Mouse (Mus musculus): Measurements from ENCODE around the gene Tcaf2. TPM values are rescaled to one million over a fixed set of nuclear protein-coding genes. Genes with fewer than 3 reads are reported as not detected.

The Tcaf2 gene
- 1.4 and 2.1 TPM in 2 replicates for polyA plus RNA-seq (2014; fragmentation: Nextera tagmentation; extraction: Ambion mirVana)

GRCm38 (mm10) chr6:42644912-42645549 is at the start of gene Tcaf2:
TSS of gene Tcaf2 (minus strand) at chr6:42645254.
- DNase-seq (ENCODE audit: low spot score), result peak; percentile 93
- H3K36me3 ChIP-seq (ENCODE audit: control insufficient read depth, insufficient read depth, low read length), result no peaks in the 10 kb centered on the region
- no peaks in the 10 kb centered on the region for H3K27me3 ChIP-seq (ENCODE audit: control insufficient read depth, insufficient read depth, low read length)
- 0% methylated on average over 23 of the region's 23 CpGs for WGBS
- ATAC-seq (replicated peaks; ENCODE audit: low FRiP score), result peak; percentile 99
- no peak within 1 kb of the TSS for H3K27ac ChIP-seq (ENCODE audit: low read depth, low read length)
- peak within 1 kb of the TSS; percentile 30 for H3K4me3 ChIP-seq (ENCODE audit: low read depth, low read length)
- peak within 1 kb of the TSS; percentile 51 for H3K4me2 ChIP-seq (ENCODE audit: low read depth, low read length, severe bottlenecking)
- peak within 1 kb of the TSS; percentile 23 for H3K9ac ChIP-seq (ENCODE audit: low read length)
- H3K4me1 ChIP-seq (replicated peaks; ENCODE audit: control insufficient read depth, insufficient read depth, low read length), result no peaks in the 10 kb centered on the region
- H3K9me3 ChIP-seq (ENCODE audit: control insufficient read depth, low read length), result no peaks in the 10 kb centered on the region

DNA sequence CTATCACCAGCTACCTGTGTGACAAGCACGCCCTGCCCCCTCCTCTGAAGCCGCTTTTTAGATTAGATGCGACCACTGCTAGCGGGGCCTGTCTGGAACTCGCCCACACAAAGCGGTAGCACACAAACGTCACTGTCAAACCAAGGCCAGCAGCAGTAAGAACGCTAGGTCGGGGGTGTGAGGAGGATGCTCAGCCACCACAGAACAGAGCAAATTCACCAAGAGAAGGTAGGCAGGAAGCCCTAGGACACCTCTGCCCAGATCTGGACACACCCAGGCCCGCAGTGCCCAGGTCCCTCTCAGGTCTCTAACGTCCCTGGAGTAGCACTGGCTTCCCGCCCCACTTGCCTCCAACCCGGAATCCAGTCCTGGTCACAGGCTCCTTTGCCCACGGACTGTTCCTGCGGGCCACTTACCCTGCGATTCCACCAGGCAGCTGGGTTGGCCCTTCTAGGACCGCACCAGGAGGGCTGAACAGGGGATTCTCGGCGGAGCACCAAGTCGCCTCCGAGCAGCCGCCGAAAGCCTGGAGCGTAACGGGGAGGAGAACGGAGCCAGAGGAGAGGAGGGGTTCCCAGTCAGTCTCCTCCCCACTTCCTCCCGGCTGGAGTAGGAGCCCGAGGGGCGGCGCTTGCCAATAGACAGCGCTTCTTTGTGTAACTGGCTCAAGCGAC is 47.6 kb upstream of the Tcaf2 start:
- Histone ChIP-seq H3K4me2 (ENCODE audit: low read depth, low read length, severe bottlenecking) (peak overlapping the region; percentile 67), H3K9ac (ENCODE audit: low read length) (peak overlapping the region; percentile 89), H3K27me3 (ENCODE audit: control insufficient read depth, insufficient read depth, low read length) (no peaks in the 10 kb centered on the region), H3K4me3 (ENCODE audit: low read depth, low read length) (peak overlapping the region; percentile 68), H3K4me1 (replicated peaks; ENCODE audit: control insufficient read depth, insufficient read depth, low read length) (peaks cover 5% of the 10 kb centered on the region; the same call in 1 of the 2 replicates), H3K9me3 (ENCODE audit: control insufficient read depth, low read length) (no peaks in the 10 kb centered on the region), H3K36me3 (ENCODE audit: control insufficient read depth, insufficient read depth, low read length) (no peaks in the 10 kb centered on the region; the same call in 1 of the 2 replicates), H3K27ac (ENCODE audit: low read depth, low read length) (peak overlapping the region; percentile 93)
- DNase-seq (ENCODE audit: low spot score) (peak; percentile 90), ATAC-seq (replicated peaks; ENCODE audit: low FRiP score) (peak; percentile 91)
- 0% methylated on average over 32 of the region's 32 CpGs for WGBS

DNA sequence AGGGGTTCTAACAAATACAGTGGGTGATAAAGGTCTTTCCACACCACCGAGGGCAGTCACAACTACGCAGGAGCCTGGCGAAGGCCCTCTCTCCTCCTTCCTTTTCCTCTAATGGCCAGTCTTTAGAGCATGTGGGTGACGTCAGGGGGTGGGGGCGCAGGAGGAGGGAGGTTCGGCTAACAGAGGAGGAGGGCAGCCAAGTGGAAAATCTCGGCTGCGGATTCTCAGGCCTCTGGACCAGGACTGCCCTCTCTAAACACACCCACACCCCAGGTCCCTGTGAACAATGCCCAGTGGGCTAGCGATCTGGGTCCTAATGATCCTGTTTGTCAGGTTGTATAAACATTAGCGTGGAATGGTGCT is 47.1 kb upstream of the Tcaf2 start:
- H3K4me2 ChIP-seq (ENCODE audit: low read depth, low read length, severe bottlenecking), result peak overlapping the region; percentile 67
- H3K36me3 ChIP-seq (ENCODE audit: control insufficient read depth, insufficient read depth, low read length), result no peaks in the 10 kb centered on the region; the same call in 1 of the 2 replicates
- no peaks in the 10 kb centered on the region for H3K27me3 ChIP-seq (ENCODE audit: control insufficient read depth, insufficient read depth, low read length)
- peak overlapping the region; percentile 89 for H3K9ac ChIP-seq (ENCODE audit: low read length)
- H3K4me1 ChIP-seq (replicated peaks; ENCODE audit: control insufficient read depth, insufficient read depth, low read length), result peaks cover 5% of the 10 kb centered on the region; the same call in 1 of the 2 replicates
- ATAC-seq (replicated peaks; ENCODE audit: low FRiP score) (peak; percentile 90), DNase-seq (ENCODE audit: low spot score) (peak; percentile 91)
- H3K27ac ChIP-seq (ENCODE audit: low read depth, low read length), result peak overlapping the region; percentile 93
- WGBS, result 0% methylated on average over 9 of the region's 10 CpGs
- H3K9me3 ChIP-seq (ENCODE audit: control insufficient read depth, low read length), result no peaks in the 10 kb centered on the region
- peak overlapping the region; percentile 68 for H3K4me3 ChIP-seq (ENCODE audit: low read depth, low read length)

DNA sequence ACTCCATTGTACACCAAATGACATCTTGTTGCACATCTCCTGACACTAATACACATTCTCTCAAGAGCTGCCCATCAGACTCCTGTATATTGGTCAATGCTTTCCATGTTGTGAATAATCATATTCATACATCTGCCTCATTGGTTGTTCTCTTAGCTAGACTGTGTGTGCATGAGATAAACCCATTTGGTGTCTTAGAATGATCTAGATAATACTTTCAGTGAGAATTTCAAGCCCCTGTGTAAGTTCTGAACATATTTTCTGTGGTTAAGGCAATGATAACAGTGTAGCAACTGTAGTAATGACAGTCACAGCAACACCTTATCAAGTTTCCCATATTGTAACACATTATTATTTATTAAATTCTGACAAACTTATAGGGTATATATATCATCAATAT is 44.7 kb upstream of the Tcaf2 start:
- no peak for DNase-seq (ENCODE audit: low spot score)
- Histone ChIP-seq H3K9me3 (ENCODE audit: control insufficient read depth, low read length) (no peaks in the 10 kb centered on the region), H3K9ac (ENCODE audit: low read length) (no peak overlapping the region), H3K4me1 (replicated peaks; ENCODE audit: control insufficient read depth, insufficient read depth, low read length) (peaks cover 5% of the 10 kb centered on the region; the same call in 1 of the 2 replicates), H3K27me3 (ENCODE audit: control insufficient read depth, insufficient read depth, low read length) (no peaks in the 10 kb centered on the region), H3K4me3 (ENCODE audit: low read depth, low read length) (no peak overlapping the region), H3K36me3 (ENCODE audit: control insufficient read depth, insufficient read depth, low read length) (no peaks in the 10 kb centered on the region; the same call in 1 of the 2 replicates), H3K27ac (ENCODE audit: low read depth, low read length) (no peak overlapping the region), H3K4me2 (ENCODE audit: low read depth, low read length, severe bottlenecking) (no peak overlapping the region)
- no peak for ATAC-seq (replicated peaks; ENCODE audit: low FRiP score)

DNA sequence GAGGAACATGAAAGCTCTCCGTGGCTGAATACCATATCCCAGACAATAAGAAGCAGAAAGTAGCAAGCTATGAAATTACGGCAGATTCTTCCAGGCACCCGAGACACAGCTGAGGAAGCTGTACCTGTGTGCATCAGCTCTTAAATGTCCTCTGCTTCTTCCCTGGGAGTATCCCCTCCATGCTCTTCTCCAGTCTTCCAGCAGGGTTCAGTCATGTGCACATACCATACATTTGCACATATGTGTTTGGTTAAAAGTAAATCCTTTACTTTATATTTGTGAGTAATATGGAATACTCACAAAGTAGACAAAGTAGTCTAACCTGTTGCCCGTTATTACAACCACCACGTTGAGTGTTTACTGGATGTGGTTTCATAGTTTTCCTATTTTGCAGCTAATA is 42.9 kb upstream of the Tcaf2 start:
- no peak for ATAC-seq (replicated peaks; ENCODE audit: low FRiP score)
- no peaks in the 10 kb centered on the region; the same call in 1 of the 2 replicates for H3K36me3 ChIP-seq (ENCODE audit: control insufficient read depth, insufficient read depth, low read length)
- no peak overlapping the region for H3K4me2 ChIP-seq (ENCODE audit: low read depth, low read length, severe bottlenecking)
- H3K27ac ChIP-seq (ENCODE audit: low read depth, low read length), result no peak overlapping the region
- H3K4me3 ChIP-seq (ENCODE audit: low read depth, low read length), result no peak overlapping the region
- no peaks in the 10 kb centered on the region for H3K27me3 ChIP-seq (ENCODE audit: control insufficient read depth, insufficient read depth, low read length)
- 85% methylated on average over 5 of the region's 5 CpGs for WGBS
- no peak for DNase-seq (ENCODE audit: low spot score)
- peaks cover 5% of the 10 kb centered on the region; the same call in 1 of the 2 replicates for H3K4me1 ChIP-seq (replicated peaks; ENCODE audit: control insufficient read depth, insufficient read depth, low read length)
- H3K9me3 ChIP-seq (ENCODE audit: control insufficient read depth, low read length), result no peaks in the 10 kb centered on the region
- no peak overlapping the region for H3K9ac ChIP-seq (ENCODE audit: low read length)

DNA sequence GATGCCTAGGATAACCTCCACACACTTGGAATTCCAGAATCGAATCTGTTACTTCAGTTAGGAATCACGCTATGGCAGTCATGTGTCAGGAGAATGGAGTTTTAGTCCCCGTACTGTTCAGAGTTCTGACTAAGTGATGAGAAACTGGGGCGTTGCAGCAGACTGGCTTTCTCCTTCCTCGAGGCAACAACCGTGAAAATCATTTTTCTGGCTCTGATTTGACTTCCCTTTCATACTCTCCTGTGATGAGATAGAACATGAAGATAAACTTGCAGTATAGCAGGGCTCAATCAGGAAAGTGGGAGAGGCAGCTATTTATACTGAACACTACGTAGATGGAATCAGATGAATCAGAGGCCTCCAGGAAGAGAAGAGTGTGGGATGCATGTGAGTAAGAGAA is 35.0 kb upstream of the Tcaf2 start:
- ATAC-seq (replicated peaks; ENCODE audit: low FRiP score), result no peak
- H3K9ac ChIP-seq (ENCODE audit: low read length), result no peak overlapping the region
- no peaks in the 10 kb centered on the region for H3K27me3 ChIP-seq (ENCODE audit: control insufficient read depth, insufficient read depth, low read length)
- no peaks in the 10 kb centered on the region for H3K4me1 ChIP-seq (replicated peaks; ENCODE audit: control insufficient read depth, insufficient read depth, low read length)
- no peak overlapping the region for H3K4me3 ChIP-seq (ENCODE audit: low read depth, low read length)
- H3K9me3 ChIP-seq (ENCODE audit: control insufficient read depth, low read length), result no peaks in the 10 kb centered on the region
- DNase-seq (ENCODE audit: low spot score), result no peak
- no peak overlapping the region for H3K4me2 ChIP-seq (ENCODE audit: low read depth, low read length, severe bottlenecking)
- 91% methylated on average over 7 of the region's 7 CpGs for WGBS
- H3K27ac ChIP-seq (ENCODE audit: low read depth, low read length), result no peak overlapping the region
- peaks cover 2% of the 10 kb centered on the region; the same call in 1 of the 2 replicates for H3K36me3 ChIP-seq (ENCODE audit: control insufficient read depth, insufficient read depth, low read length)

DNA sequence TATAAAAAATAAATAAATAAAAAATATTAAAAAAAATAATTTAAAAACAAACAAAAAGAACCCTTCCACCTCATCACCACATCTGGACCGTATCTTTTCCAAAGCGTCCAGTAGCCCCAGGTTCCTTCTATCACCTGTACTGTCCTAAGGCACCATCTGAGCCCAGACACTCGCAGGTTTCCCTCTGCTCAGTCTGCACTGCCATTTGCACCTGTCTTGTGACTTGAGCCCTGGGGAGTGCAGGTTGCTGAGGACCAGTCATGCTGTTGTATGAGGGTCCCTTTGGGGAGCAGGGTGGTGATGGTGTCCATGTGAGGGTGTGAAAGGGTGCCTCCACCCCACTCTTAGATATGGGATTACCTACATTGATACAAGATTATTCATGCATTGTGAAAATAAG is 31.0 kb upstream of the Tcaf2 start:
- H3K4me3 ChIP-seq (ENCODE audit: low read depth, low read length), result no peak overlapping the region
- H3K36me3 ChIP-seq (ENCODE audit: control insufficient read depth, insufficient read depth, low read length), result peaks cover 19% of the 10 kb centered on the region; the same call in 1 of the 2 replicates
- no peaks in the 10 kb centered on the region for H3K27me3 ChIP-seq (ENCODE audit: control insufficient read depth, insufficient read depth, low read length)
- no peaks in the 10 kb centered on the region for H3K4me1 ChIP-seq (replicated peaks; ENCODE audit: control insufficient read depth, insufficient read depth, low read length)
- DNase-seq (ENCODE audit: low spot score), result no peak
- H3K9me3 ChIP-seq (ENCODE audit: control insufficient read depth, low read length), result no peaks in the 10 kb centered on the region
- H3K27ac ChIP-seq (ENCODE audit: low read depth, low read length), result no peak overlapping the region
- H3K9ac ChIP-seq (ENCODE audit: low read length), result no peak overlapping the region
- 92% methylated on average over 3 of the region's 3 CpGs for WGBS
- ATAC-seq (replicated peaks; ENCODE audit: low FRiP score), result no peak
- no peak overlapping the region for H3K4me2 ChIP-seq (ENCODE audit: low read depth, low read length, severe bottlenecking)

- H3K27ac ChIP-seq (ENCODE audit: low read depth, low read length), result no peak overlapping the region
Measured at GRCm38 (mm10) chr6:42671767-42672166, 26.7 kb upstream of the Tcaf2 start.

More at GRCm38 (mm10) chr6:42671767-42672166, 26.7 kb upstream of the Tcaf2 start:
- ATAC-seq (replicated peaks; ENCODE audit: low FRiP score) (no peak), DNase-seq (ENCODE audit: low spot score) (no peak)
- no peak overlapping the region for H3K4me2 ChIP-seq (ENCODE audit: low read depth, low read length, severe bottlenecking)
- H3K9me3 ChIP-seq (ENCODE audit: control insufficient read depth, low read length), result no peaks in the 10 kb centered on the region
- no peak overlapping the region for H3K4me3 ChIP-seq (ENCODE audit: low read depth, low read length)
- H3K36me3 ChIP-seq (ENCODE audit: control insufficient read depth, insufficient read depth, low read length), result peaks cover 19% of the 10 kb centered on the region; the same call in 1 of the 2 replicates
- H3K4me1 ChIP-seq (replicated peaks; ENCODE audit: control insufficient read depth, insufficient read depth, low read length), result no peaks in the 10 kb centered on the region
- H3K9ac ChIP-seq (ENCODE audit: low read length), result no peak overlapping the region
- H3K27me3 ChIP-seq (ENCODE audit: control insufficient read depth, insufficient read depth, low read length), result no peaks in the 10 kb centered on the region
- WGBS, result 78% methylated on average over 1 of the region's 1 CpGs
